Mouse (Mus musculus): Measurements from ENCODE around the gene Vps25.

DNA sequence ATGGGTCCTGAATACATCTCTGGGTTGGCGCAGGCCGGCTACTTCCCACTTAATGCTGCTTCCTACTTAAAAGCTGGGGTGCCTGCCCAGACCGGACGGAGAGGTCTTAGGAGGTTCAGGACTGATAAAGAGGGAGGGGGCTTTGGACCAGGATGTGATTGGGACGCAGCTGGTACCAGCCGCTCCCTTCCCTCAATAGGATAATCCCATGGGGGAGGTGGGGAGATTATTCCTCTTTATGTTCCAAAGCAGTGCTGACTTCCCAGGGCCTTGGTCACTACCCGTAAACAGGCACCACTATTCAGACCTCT, 6.8 kb upstream of the Vps25 start:
- TF ChIP-seq CTCF (IDR thresholded peaks at IDR 0.05; ENCODE audit: low read depth, low read length) (no peak), POLR2A (IDR thresholded peaks at IDR 0.05; ENCODE audit: extremely low read depth, insufficient read depth, low read length) (no peak)
